Mouse (Mus musculus): ENCODE measurements at regions not wholly inside any gene's neighbourhood (a gene's known extent, or its start where the extent isn't known, plus 50 kb on each side); places are given as distances from the start of the nearest gene placed in this dataset.

- 0 out of 2 replicates have a peak, but pooled peaks cover 7% of the 10 kb centered on the region for H3K4me1 ChIP-seq
- H3K9ac ChIP-seq (replicated peaks) = no peak overlapping the region
- H3K9me3 ChIP-seq (replicated peaks) = peaks cover 4% of the 10 kb centered on the region; the same call in 1 of the 2 replicates
- no peak for ATAC-seq (ENCODE audit: low FRiP score)
- WGBS = 96% methylated on average over 4 of the region's 4 CpGs
- H3K4me2 ChIP-seq = no peak overlapping the region
- H3K4me3 ChIP-seq (replicated peaks) = no peak overlapping the region
- no peak overlapping the region for H3K27ac ChIP-seq (replicated peaks)
- no peaks in the 10 kb centered on the region for H3K36me3 ChIP-seq
- H3K27me3 ChIP-seq (replicated peaks) = no peaks in the 10 kb centered on the region
Measured at GRCm38 (mm10) chr1:153994871-153995270, 94.8 kb upstream of the Teddm2 start.

DNA sequence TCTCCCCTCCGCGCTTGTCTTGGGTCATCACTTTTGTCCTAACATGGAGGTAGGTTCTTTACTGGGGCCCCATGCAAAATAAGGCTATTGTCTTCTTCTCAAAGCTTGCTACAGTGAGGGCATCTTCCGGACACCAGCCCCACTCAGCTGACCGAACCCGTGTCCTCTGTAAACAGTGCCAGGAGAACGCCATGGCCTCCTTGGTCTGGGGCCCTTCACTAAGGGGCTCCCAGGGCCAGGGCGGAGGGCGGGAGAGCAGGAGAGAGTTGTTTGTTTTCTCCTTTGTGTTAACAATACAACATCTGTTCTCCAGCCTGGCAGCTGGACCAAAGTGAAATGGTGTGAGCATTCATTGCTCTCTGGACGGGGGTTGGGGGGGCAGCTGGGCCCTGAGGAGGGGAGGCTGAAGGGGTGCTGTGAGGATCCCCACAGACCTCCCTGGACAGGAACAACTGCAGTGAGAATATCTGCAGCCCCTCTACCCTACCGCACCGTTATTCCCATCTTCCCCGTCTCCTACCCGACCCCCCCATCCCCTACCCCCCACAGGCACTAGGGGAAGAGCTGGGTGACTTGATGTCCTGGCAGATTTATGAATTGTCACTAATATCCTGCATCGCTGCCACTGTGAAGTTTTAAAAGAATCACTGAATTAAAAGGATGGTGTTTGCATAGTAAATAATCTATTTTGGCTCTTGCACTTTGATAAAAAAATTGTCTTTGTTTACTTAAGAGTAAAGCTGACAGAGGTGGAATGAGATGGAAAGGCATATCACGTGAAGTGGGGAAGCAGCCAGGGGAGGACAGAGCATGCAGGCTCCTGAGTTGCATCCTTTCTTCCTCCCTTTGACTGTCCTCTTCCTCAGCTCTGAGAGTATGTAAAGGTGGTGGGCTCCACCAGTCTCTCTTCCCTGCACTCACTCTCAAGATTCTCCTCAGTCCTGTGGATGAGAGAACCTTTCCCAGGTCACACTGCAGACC is 97.5 kb upstream of the Teddm2 start:
- H3K4me2 ChIP-seq = no peak overlapping the region
- no peak overlapping the region for H3K4me3 ChIP-seq (replicated peaks)
- H3K9me3 ChIP-seq (replicated peaks) = peaks cover 4% of the 10 kb centered on the region; the same call in 1 of the 2 replicates
- no peak overlapping the region for H3K27ac ChIP-seq (replicated peaks)
- 29% methylated on average over 15 of the region's 15 CpGs for WGBS
- no peak overlapping the region for H3K9ac ChIP-seq (replicated peaks)
- no peaks in the 10 kb centered on the region for H3K36me3 ChIP-seq
- H3K27me3 ChIP-seq (replicated peaks) = no peaks in the 10 kb centered on the region
- H3K4me1 ChIP-seq = 0 out of 2 replicates have a peak, but pooled peaks cover 7% of the 10 kb centered on the region
- no peak for ATAC-seq (ENCODE audit: low FRiP score)

DNA sequence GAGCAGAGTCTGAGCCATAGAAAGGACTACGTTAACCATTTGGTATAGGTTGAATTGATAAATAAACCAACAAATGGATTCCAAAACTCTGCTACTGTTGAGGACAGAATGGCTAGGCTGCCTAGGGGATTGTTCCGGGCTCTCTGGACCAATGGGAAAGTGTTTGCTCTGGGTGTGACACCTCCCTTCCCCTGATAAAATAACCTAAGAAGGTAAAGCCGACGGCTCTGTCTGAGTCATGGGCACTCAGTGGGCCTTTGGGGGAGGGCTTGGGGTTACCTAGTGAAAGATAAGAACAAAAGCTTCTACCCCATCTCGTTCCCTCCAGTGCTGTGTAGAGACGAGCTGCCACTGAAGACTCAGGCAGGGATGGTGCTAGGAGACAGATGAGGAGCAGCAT is 99.7 kb upstream of the Teddm2 start:
- no peak for ATAC-seq (ENCODE audit: low FRiP score)
- Histone ChIP-seq H3K4me1 (0 out of 2 replicates have a peak, but pooled peaks cover 7% of the 10 kb centered on the region), H3K9me3 (replicated peaks) (no peaks in the 10 kb centered on the region), H3K36me3 (no peaks in the 10 kb centered on the region), H3K27ac (replicated peaks) (no peak overlapping the region), H3K4me2 (no peak overlapping the region), H3K4me3 (replicated peaks) (no peak overlapping the region), H3K9ac (replicated peaks) (no peak overlapping the region), H3K27me3 (replicated peaks) (no peaks in the 10 kb centered on the region)
- WGBS = 83% methylated on average over 6 of the region's 6 CpGs

GRCm38 (mm10) chr1:154003669-154004068 is 103.6 kb upstream of the Teddm2 start:
- Histone ChIP-seq H3K27me3 (replicated peaks) (no peaks in the 10 kb centered on the region), H3K9me3 (replicated peaks) (no peaks in the 10 kb centered on the region), H3K36me3 (no peaks in the 10 kb centered on the region), H3K27ac (replicated peaks) (no peak overlapping the region), H3K4me3 (replicated peaks) (no peak overlapping the region), H3K4me1 (no peaks in the 10 kb centered on the region), H3K9ac (replicated peaks) (no peak overlapping the region), H3K4me2 (no peak overlapping the region)
- WGBS = 88% methylated on average over 7 of the region's 7 CpGs
- no peak for ATAC-seq (ENCODE audit: low FRiP score)

GRCm38 (mm10) chr1:154004647-154005046 is 104.6 kb upstream of the Teddm2 start:
- H3K9ac ChIP-seq (replicated peaks) = no peak overlapping the region
- no peaks in the 10 kb centered on the region for H3K4me1 ChIP-seq
- H3K27me3 ChIP-seq (replicated peaks) = no peaks in the 10 kb centered on the region
- ATAC-seq (ENCODE audit: low FRiP score) = no peak
- no peak overlapping the region for H3K4me2 ChIP-seq
- 95% methylated on average over 4 of the region's 4 CpGs for WGBS
- H3K9me3 ChIP-seq (replicated peaks) = no peaks in the 10 kb centered on the region
- H3K27ac ChIP-seq (replicated peaks) = no peak overlapping the region
- H3K4me3 ChIP-seq (replicated peaks) = no peak overlapping the region
- no peaks in the 10 kb centered on the region for H3K36me3 ChIP-seq

- no peak overlapping the region for H3K4me3 ChIP-seq (replicated peaks)
- no peaks in the 10 kb centered on the region for H3K36me3 ChIP-seq
- WGBS = 91% methylated on average over 13 of the region's 13 CpGs
- no peak overlapping the region for H3K4me2 ChIP-seq
- no peak for ATAC-seq (ENCODE audit: low FRiP score)
- no peak overlapping the region for H3K27ac ChIP-seq (replicated peaks)
- no peak overlapping the region for H3K9ac ChIP-seq (replicated peaks)
- no peaks in the 10 kb centered on the region for H3K9me3 ChIP-seq (replicated peaks)
- H3K4me1 ChIP-seq = no peaks in the 10 kb centered on the region
- no peaks in the 10 kb centered on the region for H3K27me3 ChIP-seq (replicated peaks)
Measured at GRCm38 (mm10) chr1:154006055-154006454, 106.0 kb upstream of the Teddm2 start.

GRCm38 (mm10) chr1:154007440-154007839 is 107.4 kb upstream of the Teddm2 start:
- H3K36me3 ChIP-seq = no peaks in the 10 kb centered on the region
- no peak overlapping the region for H3K9ac ChIP-seq (replicated peaks)
- H3K27ac ChIP-seq (replicated peaks) = no peak overlapping the region
- H3K4me1 ChIP-seq = no peaks in the 10 kb centered on the region
- no peaks in the 10 kb centered on the region for H3K9me3 ChIP-seq (replicated peaks)
- no peaks in the 10 kb centered on the region for H3K27me3 ChIP-seq (replicated peaks)
- ATAC-seq (ENCODE audit: low FRiP score) = no peak
- H3K4me3 ChIP-seq (replicated peaks) = no peak overlapping the region
- no peak overlapping the region for H3K4me2 ChIP-seq
- 97% methylated on average over 3 of the region's 3 CpGs for WGBS

- WGBS = 93% methylated on average over 11 of the region's 11 CpGs
- no peak overlapping the region for H3K27ac ChIP-seq (replicated peaks)
- H3K4me1 ChIP-seq = no peaks in the 10 kb centered on the region
- no peaks in the 10 kb centered on the region for H3K9me3 ChIP-seq (replicated peaks)
- no peak overlapping the region for H3K4me2 ChIP-seq
- H3K36me3 ChIP-seq = no peaks in the 10 kb centered on the region
- no peak overlapping the region for H3K4me3 ChIP-seq (replicated peaks)
- no peak overlapping the region for H3K9ac ChIP-seq (replicated peaks)
- H3K27me3 ChIP-seq (replicated peaks) = no peaks in the 10 kb centered on the region
- no peak for ATAC-seq (ENCODE audit: low FRiP score)
Measured at GRCm38 (mm10) chr1:154008593-154009310, 108.7 kb upstream of the Teddm2 start.

GRCm38 (mm10) chr1:154010681-154011080 is 110.7 kb upstream of the Teddm2 start:
- no peak for ATAC-seq (ENCODE audit: low FRiP score)
- Histone ChIP-seq H3K9me3 (replicated peaks) (no peaks in the 10 kb centered on the region), H3K27me3 (replicated peaks) (no peaks in the 10 kb centered on the region), H3K9ac (replicated peaks) (no peak overlapping the region), H3K4me2 (no peak overlapping the region), H3K4me3 (replicated peaks) (no peak overlapping the region), H3K36me3 (no peaks in the 10 kb centered on the region), H3K4me1 (no peaks in the 10 kb centered on the region), H3K27ac (replicated peaks) (no peak overlapping the region)
- 91% methylated on average over 4 of the region's 4 CpGs for WGBS

DNA sequence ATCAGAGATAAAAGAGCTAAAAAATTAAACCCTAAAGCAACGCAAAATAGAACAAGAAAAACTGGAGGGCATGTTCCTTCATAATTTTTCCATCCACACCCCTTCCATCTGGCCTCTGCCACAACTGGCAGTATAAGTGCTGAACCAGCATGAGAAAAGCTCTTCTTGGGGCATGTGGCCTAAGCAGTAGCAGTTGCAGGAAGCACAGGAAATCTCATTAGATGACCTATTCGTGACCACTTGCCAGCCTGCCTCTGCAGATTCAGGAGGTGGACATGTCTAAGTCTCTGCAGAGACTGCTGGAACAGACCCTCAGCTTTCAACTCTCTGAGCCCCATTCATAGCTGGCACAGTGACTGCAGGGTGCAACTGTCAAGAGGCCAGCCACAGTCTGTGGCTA is 116.5 kb upstream of the Teddm2 start:
- 73% methylated on average over 2 of the region's 2 CpGs for WGBS
- ATAC-seq (ENCODE audit: low FRiP score) = no peak
- H3K4me2 ChIP-seq = no peak overlapping the region
- no peaks in the 10 kb centered on the region for H3K9me3 ChIP-seq (replicated peaks)
- H3K36me3 ChIP-seq = no peaks in the 10 kb centered on the region
- no peak overlapping the region for H3K27ac ChIP-seq (replicated peaks)
- no peaks in the 10 kb centered on the region for H3K4me1 ChIP-seq
- no peak overlapping the region for H3K9ac ChIP-seq (replicated peaks)
- H3K27me3 ChIP-seq (replicated peaks) = no peaks in the 10 kb centered on the region
- no peak overlapping the region for H3K4me3 ChIP-seq (replicated peaks)

- 91% methylated on average over 6 of the region's 6 CpGs for WGBS
Measured at GRCm38 (mm10) chr1:154018241-154018640, 118.2 kb upstream of the Teddm2 start.

GRCm38 (mm10) chr1:154024301-154024700 is 124.3 kb upstream of the Teddm2 start:
- Histone ChIP-seq H3K27ac (replicated peaks) (no peak overlapping the region), H3K36me3 (no peaks in the 10 kb centered on the region), H3K27me3 (replicated peaks) (no peaks in the 10 kb centered on the region), H3K9me3 (replicated peaks) (no peaks in the 10 kb centered on the region), H3K4me2 (no peak overlapping the region), H3K4me3 (replicated peaks) (no peak overlapping the region), H3K9ac (replicated peaks) (no peak overlapping the region), H3K4me1 (no peaks in the 10 kb centered on the region)
- WGBS = 80% methylated on average over 3 of the region's 3 CpGs
- ATAC-seq (ENCODE audit: low FRiP score) = no peak

More at GRCm38 (mm10) chr1:154018241-154018640, 118.2 kb upstream of the Teddm2 start:
- Histone ChIP-seq H3K27ac (replicated peaks) (no peak overlapping the region), H3K27me3 (replicated peaks) (no peaks in the 10 kb centered on the region), H3K4me3 (replicated peaks) (no peak overlapping the region), H3K36me3 (no peaks in the 10 kb centered on the region), H3K4me2 (no peak overlapping the region), H3K4me1 (no peaks in the 10 kb centered on the region), H3K9me3 (replicated peaks) (no peaks in the 10 kb centered on the region), H3K9ac (replicated peaks) (no peak overlapping the region)
- no peak for ATAC-seq (ENCODE audit: low FRiP score)

All from neural tube, embryonic 15.5 days (tissue).